Mouse (Mus musculus): ENCODE results near the gene Foxj2. TPM values are rescaled to one million over a fixed set of nuclear protein-coding genes. Genes with fewer than 3 reads are reported as not detected.

The Foxj2 gene
- polyA plus RNA-seq, 1 experiment from 2014 or later = 1.0 TPM

- Histone ChIP-seq H3K4me2 (ENCODE audit: low read depth, low read length) (peak overlapping the region; percentile 80), H3K9ac (replicated peaks) (peak overlapping the region; percentile 90), H3K27ac (ENCODE audit: low read depth) (peak overlapping the region; percentile 91), H3K9me3 (ENCODE audit: low read length) (no peaks in the 10 kb centered on the region), H3K36me3 (replicated peaks; ENCODE audit: insufficient read depth, low read length) (peaks cover 17% of the 10 kb centered on the region), H3K27me3 (ENCODE audit: insufficient read depth, low read length) (no peaks in the 10 kb centered on the region), H3K4me3 (ENCODE audit: low read depth, low read length) (peak overlapping the region; percentile 99), H3K4me1 (ENCODE audit: insufficient read depth) (peaks cover 24% of the 10 kb centered on the region; the same call in 1 of the 2 replicates)
- no peak for TF ChIP-seq EP300 (IDR thresholded peaks at IDR 0.05; ENCODE audit: low read depth)
- no peak for TF ChIP-seq CTCF (IDR thresholded peaks at IDR 0.05; ENCODE audit: low read depth)
- ATAC-seq (peak; percentile 78), DNase-seq (peak; percentile 69)
- WGBS (ENCODE audit: insufficient replicate concordance) = 1% methylated on average over 31 of the region's 31 CpGs
Observed at GRCm38 (mm10) chr6:122874720-122875389, 55.1 kb downstream of the Foxj2 start.

GRCm38 (mm10) chr6:122879141-122879735 is 59.5 kb downstream of the Foxj2 start:
- H3K4me1 ChIP-seq (ENCODE audit: insufficient read depth) = peaks cover 22% of the 10 kb centered on the region; the same call in 1 of the 2 replicates
- H3K27me3 ChIP-seq (ENCODE audit: insufficient read depth, low read length) = no peaks in the 10 kb centered on the region
- H3K9me3 ChIP-seq (ENCODE audit: low read length) = no peaks in the 10 kb centered on the region
- H3K4me2 ChIP-seq (ENCODE audit: low read depth, low read length) = peak overlapping the region; percentile 3; the same call in 1 of the 2 replicates
- H3K4me3 ChIP-seq (ENCODE audit: low read depth, low read length) = no peak overlapping the region
- no peak overlapping the region for H3K9ac ChIP-seq (replicated peaks)
- TF ChIP-seq EP300 (IDR thresholded peaks at IDR 0.05; ENCODE audit: low read depth) = no peak
- no peak for TF ChIP-seq CTCF (IDR thresholded peaks at IDR 0.05; ENCODE audit: low read depth)
- H3K36me3 ChIP-seq (replicated peaks; ENCODE audit: insufficient read depth, low read length) = peaks cover 56% of the 10 kb centered on the region
- ATAC-seq (no peak), DNase-seq (no peak)
- H3K27ac ChIP-seq (ENCODE audit: low read depth) = peak overlapping the region; percentile 63
- WGBS (ENCODE audit: insufficient replicate concordance) = 68% methylated on average over 7 of the region's 7 CpGs

GRCm38 (mm10) chr6:122879781-122880505 is 60.2 kb downstream of the Foxj2 start:
- Histone ChIP-seq H3K4me3 (ENCODE audit: low read depth, low read length) (no peak overlapping the region), H3K4me2 (ENCODE audit: low read depth, low read length) (peak overlapping the region; percentile 3; the same call in 1 of the 2 replicates), H3K36me3 (replicated peaks; ENCODE audit: insufficient read depth, low read length) (peaks cover 62% of the 10 kb centered on the region), H3K9me3 (ENCODE audit: low read length) (no peaks in the 10 kb centered on the region), H3K4me1 (ENCODE audit: insufficient read depth) (peaks cover 22% of the 10 kb centered on the region; the same call in 1 of the 2 replicates), H3K9ac (replicated peaks) (no peak overlapping the region), H3K27me3 (ENCODE audit: insufficient read depth, low read length) (no peaks in the 10 kb centered on the region), H3K27ac (ENCODE audit: low read depth) (peak overlapping the region; percentile 63)
- DNase-seq (no peak), ATAC-seq (peak; percentile 72)
- WGBS (ENCODE audit: insufficient replicate concordance) = 61% methylated on average over 7 of the region's 7 CpGs
- TF ChIP-seq CTCF (IDR thresholded peaks at IDR 0.05; ENCODE audit: low read depth) = no peak
- no peak for TF ChIP-seq EP300 (IDR thresholded peaks at IDR 0.05; ENCODE audit: low read depth)

GRCm38 (mm10) chr6:122881287-122881686 is 61.6 kb downstream of the Foxj2 start:
- TF ChIP-seq CTCF (IDR thresholded peaks at IDR 0.05; ENCODE audit: low read depth) (no peak), EP300 (IDR thresholded peaks at IDR 0.05; ENCODE audit: low read depth) (no peak)
- no peak overlapping the region for H3K4me2 ChIP-seq (ENCODE audit: low read depth, low read length)
- no peak for DNase-seq
- no peaks in the 10 kb centered on the region for H3K27me3 ChIP-seq (ENCODE audit: insufficient read depth, low read length)
- no peak for ATAC-seq
- H3K9ac ChIP-seq (replicated peaks) = no peak overlapping the region
- H3K4me3 ChIP-seq (ENCODE audit: low read depth, low read length) = no peak overlapping the region
- H3K4me1 ChIP-seq (ENCODE audit: insufficient read depth) = peaks cover 14% of the 10 kb centered on the region; the same call in 1 of the 2 replicates
- WGBS (ENCODE audit: insufficient replicate concordance) = 91% methylated on average over 12 of the region's 12 CpGs
- H3K27ac ChIP-seq (ENCODE audit: low read depth) = no peak overlapping the region
- H3K36me3 ChIP-seq (replicated peaks; ENCODE audit: insufficient read depth, low read length) = peaks cover 72% of the 10 kb centered on the region
- H3K9me3 ChIP-seq (ENCODE audit: low read length) = no peaks in the 10 kb centered on the region

GRCm38 (mm10) chr6:122883603-122884002 is 63.9 kb downstream of the Foxj2 start:
- peaks cover 83% of the 10 kb centered on the region for H3K36me3 ChIP-seq (replicated peaks; ENCODE audit: insufficient read depth, low read length)
- H3K4me3 ChIP-seq (ENCODE audit: low read depth, low read length) = no peak overlapping the region
- ATAC-seq = no peak
- H3K4me1 ChIP-seq (ENCODE audit: insufficient read depth) = peaks cover 6% of the 10 kb centered on the region; the same call in 1 of the 2 replicates
- H3K9ac ChIP-seq (replicated peaks) = no peak overlapping the region
- H3K9me3 ChIP-seq (ENCODE audit: low read length) = no peaks in the 10 kb centered on the region
- H3K27ac ChIP-seq (ENCODE audit: low read depth) = no peak overlapping the region
- DNase-seq = peak; percentile 11
- 89% methylated on average over 9 of the region's 9 CpGs for WGBS (ENCODE audit: insufficient replicate concordance)
- TF ChIP-seq EP300 (IDR thresholded peaks at IDR 0.05; ENCODE audit: low read depth) = no peak
- no peak for TF ChIP-seq CTCF (IDR thresholded peaks at IDR 0.05; ENCODE audit: low read depth)
- no peak overlapping the region for H3K4me2 ChIP-seq (ENCODE audit: low read depth, low read length)
- no peaks in the 10 kb centered on the region for H3K27me3 ChIP-seq (ENCODE audit: insufficient read depth, low read length)

GRCm38 (mm10) chr6:122889599-122889998 is 69.9 kb downstream of the Foxj2 start:
- H3K9me3 ChIP-seq (ENCODE audit: low read length) = no peaks in the 10 kb centered on the region
- DNase-seq (peak; percentile 6), ATAC-seq (no peak)
- H3K27me3 ChIP-seq (ENCODE audit: insufficient read depth, low read length) = no peaks in the 10 kb centered on the region
- no peak for TF ChIP-seq CTCF (IDR thresholded peaks at IDR 0.05; ENCODE audit: low read depth)
- TF ChIP-seq EP300 (IDR thresholded peaks at IDR 0.05; ENCODE audit: low read depth) = no peak
- no peak overlapping the region for H3K9ac ChIP-seq (replicated peaks)
- H3K4me2 ChIP-seq (ENCODE audit: low read depth, low read length) = no peak overlapping the region
- no peak overlapping the region for H3K27ac ChIP-seq (ENCODE audit: low read depth)
- no peaks in the 10 kb centered on the region for H3K4me1 ChIP-seq (ENCODE audit: insufficient read depth)
- peaks cover 59% of the 10 kb centered on the region for H3K36me3 ChIP-seq (replicated peaks; ENCODE audit: insufficient read depth, low read length)
- H3K4me3 ChIP-seq (ENCODE audit: low read depth, low read length) = no peak overlapping the region
- WGBS (ENCODE audit: insufficient replicate concordance) = 81% methylated on average over 2 of the region's 2 CpGs
